Mouse (Mus musculus) forebrain, embryonic 11.5 days (tissue): ENCODE data around the gene Bmper. TPM values are rescaled to one million over a fixed set of nuclear protein-coding genes. Genes with fewer than 3 reads are reported as not detected.

ENCODE experiments used
- ATAC-seq: fragments of 200-750 bp; cut with Nextera tagmentation; replicated peaks from 2 replicates; pipeline ENCODE4 v1.8.0; 2017; ENCODE audit warnings: moderate TSS enrichment; ENCODE audit not compliant: low FRiP score
- DNase-seq: peaks from one replicate; pipeline ENCODE4 v3.0.0-alpha.2; 2017; ENCODE audit warnings: low spot score
- H3K27ac ChIP-seq: fragments of 300-500 bp; sonication (generic); 2 replicates; pipeline ENCODE4 v1.5.1; 2014; ENCODE audit warnings: low read depth, low read length
- H3K27me3 ChIP-seq: fragments of 300-500 bp; sonication (generic); 2 replicates; pipeline ENCODE4 v1.6.1; 2014; ENCODE audit warnings: mild to moderate bottlenecking, low read length, mixed read lengths; ENCODE audit not compliant: control insufficient read depth, insufficient read depth
- H3K36me3 ChIP-seq: fragments of 300-500 bp; sonication (generic); 2 replicates; pipeline ENCODE4 v1.6.1; 2014; ENCODE audit warnings: mild to moderate bottlenecking, low read length, moderate library complexity, mixed read lengths; ENCODE audit not compliant: control insufficient read depth, insufficient read depth
- H3K4me1 ChIP-seq: fragments of 300-500 bp; sonication (generic); replicated peaks from 2 replicates; pipeline ENCODE4 v1.6.1; 2014; ENCODE audit warnings: low read length, mixed read lengths; ENCODE audit not compliant: control insufficient read depth, insufficient read depth
- H3K4me2 ChIP-seq: fragments of 300-500 bp; sonication (generic); 2 replicates; pipeline ENCODE4 v1.6.1; 2014; ENCODE audit warnings: low read depth, mild to moderate bottlenecking, low read length, moderate library complexity, mixed read lengths; ENCODE audit not compliant: severe bottlenecking
- H3K4me3 ChIP-seq: fragments of 300-500 bp; sonication (generic); 2 replicates; pipeline ENCODE4 v1.5.1; 2014; ENCODE audit warnings: low read depth, low read length
- H3K9ac ChIP-seq: fragments of 300-500 bp; sonication (generic); 2 replicates; pipeline ENCODE4 v1.6.1; 2014; ENCODE audit warnings: low read length
- H3K9me3 ChIP-seq: fragments of 300-500 bp; sonication (generic); 2 replicates; pipeline ENCODE4 v1.6.1; 2016; ENCODE audit warnings: low read length, mixed read lengths; ENCODE audit not compliant: control insufficient read depth
- WGBS: fragments of 180-500 bp; shearing (Covaris S2); extraction: QIAGEN DNeasy Blood & Tissue Kit; methylation state at CpG from one replicate; pipeline ENCODE4 v1.1.7; 2014; 5-methylcytosine and 5-hydroxymethylcytosine counted together
- polyA plus RNA-seq: library from polyadenylated mRNA; unstranded; fragments of >200 nt; fragmentation: Nextera tagmentation; extraction: Ambion mirVana; gene quantifications from 2 replicates; pipeline ENCODE4 v1.2.1, GENCODE M21; 2014

The Bmper gene
- polyA plus RNA-seq, 1 experiment from 2014 or later = 8.5 TPM

GRCm38 (mm10) chr9:23242911-23243310 lies 20.0 kb downstream of the Bmper start:
- Histone ChIP-seq H3K4me1 (no peaks in the 10 kb centered on the region), H3K4me3 (no peak overlapping the region), H3K27ac (no peak overlapping the region), H3K9me3 (no peaks in the 10 kb centered on the region), H3K9ac (no peak overlapping the region), H3K36me3 (no peaks in the 10 kb centered on the region), H3K4me2 (no peak overlapping the region), H3K27me3 (no peaks in the 10 kb centered on the region)
- ATAC-seq (no peak), DNase-seq (no peak)
- WGBS = 89% methylated on average over 3 of the region's 3 CpGs

DNA sequence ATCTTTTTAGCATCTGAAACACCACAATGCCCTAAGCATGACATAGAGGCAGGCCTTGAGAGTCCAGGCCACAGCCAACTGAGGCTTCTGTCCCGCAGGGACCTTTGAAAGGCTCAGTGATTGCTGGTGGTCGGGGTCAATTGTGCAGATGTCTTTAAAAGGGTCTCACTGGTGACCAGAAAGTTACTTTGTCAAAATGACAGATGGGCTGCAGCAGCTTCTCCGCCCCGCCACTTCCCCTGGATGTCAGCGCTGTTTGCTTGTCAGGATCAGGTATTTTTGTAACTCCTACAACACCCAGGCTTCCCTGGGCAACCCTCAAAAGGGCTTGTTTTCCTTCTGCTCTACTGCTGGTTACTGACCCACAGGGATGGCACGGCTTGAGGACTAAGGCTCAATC lies 21.0 kb downstream of the Bmper start:
- Histone ChIP-seq H3K9me3 (no peaks in the 10 kb centered on the region), H3K9ac (no peak overlapping the region), H3K4me2 (no peak overlapping the region), H3K27me3 (no peaks in the 10 kb centered on the region), H3K4me1 (no peaks in the 10 kb centered on the region), H3K4me3 (no peak overlapping the region), H3K36me3 (no peaks in the 10 kb centered on the region), H3K27ac (no peak overlapping the region)
- no peak for ATAC-seq
- WGBS = 75% methylated on average over 6 of the region's 6 CpGs
- DNase-seq = no peak

DNA sequence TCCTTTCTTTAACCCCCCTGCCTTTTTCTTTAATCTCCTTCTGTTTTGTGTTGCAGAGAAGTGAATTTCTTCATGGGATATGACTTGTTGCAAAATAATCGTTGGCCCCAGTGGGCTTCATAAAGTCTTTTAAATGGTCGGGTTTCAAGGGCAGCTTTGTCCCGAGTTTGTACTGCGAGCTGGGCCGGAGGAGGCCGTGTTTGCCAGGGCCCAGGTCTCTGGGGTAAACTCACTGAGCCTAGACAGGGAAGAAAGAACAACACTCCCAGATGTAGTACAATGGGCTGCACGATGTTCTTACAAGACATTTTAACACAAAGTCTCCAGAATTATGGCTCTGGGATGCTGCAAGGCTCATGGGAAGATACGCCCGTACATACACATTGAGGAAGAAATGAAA lies 23.5 kb downstream of the Bmper start:
- ATAC-seq = no peak
- Histone ChIP-seq H3K9me3 (no peaks in the 10 kb centered on the region), H3K4me1 (no peaks in the 10 kb centered on the region), H3K36me3 (no peaks in the 10 kb centered on the region), H3K4me2 (no peak overlapping the region), H3K4me3 (no peak overlapping the region), H3K27ac (no peak overlapping the region), H3K9ac (no peak overlapping the region), H3K27me3 (no peaks in the 10 kb centered on the region)
- DNase-seq = no peak
- 86% methylated on average over 9 of the region's 9 CpGs for WGBS

- WGBS = 8% methylated on average over 5 of the region's 5 CpGs
- Histone ChIP-seq H3K27ac (no peak overlapping the region), H3K36me3 (no peaks in the 10 kb centered on the region), H3K9ac (no peak overlapping the region), H3K27me3 (no peaks in the 10 kb centered on the region), H3K4me1 (peaks cover 6% of the 10 kb centered on the region; the same call in 1 of the 2 replicates), H3K9me3 (no peaks in the 10 kb centered on the region), H3K4me2 (no peak overlapping the region), H3K4me3 (no peak overlapping the region)
- DNase-seq (peak; percentile 88), ATAC-seq (peak; percentile 84)
These were observed 27.1 kb downstream of the Bmper start for GRCm38 (mm10) chr9:23250026-23250425.

GRCm38 (mm10) chr9:23251001-23251400 lies 28.1 kb downstream of the Bmper start:
- DNase-seq = no peak
- Histone ChIP-seq H3K9ac (no peak overlapping the region), H3K27ac (no peak overlapping the region), H3K36me3 (no peaks in the 10 kb centered on the region), H3K4me3 (no peak overlapping the region), H3K9me3 (no peaks in the 10 kb centered on the region), H3K4me2 (no peak overlapping the region), H3K4me1 (peaks cover 6% of the 10 kb centered on the region; the same call in 1 of the 2 replicates), H3K27me3 (no peaks in the 10 kb centered on the region)
- no peak for ATAC-seq
- 84% methylated on average over 6 of the region's 6 CpGs for WGBS

DNA sequence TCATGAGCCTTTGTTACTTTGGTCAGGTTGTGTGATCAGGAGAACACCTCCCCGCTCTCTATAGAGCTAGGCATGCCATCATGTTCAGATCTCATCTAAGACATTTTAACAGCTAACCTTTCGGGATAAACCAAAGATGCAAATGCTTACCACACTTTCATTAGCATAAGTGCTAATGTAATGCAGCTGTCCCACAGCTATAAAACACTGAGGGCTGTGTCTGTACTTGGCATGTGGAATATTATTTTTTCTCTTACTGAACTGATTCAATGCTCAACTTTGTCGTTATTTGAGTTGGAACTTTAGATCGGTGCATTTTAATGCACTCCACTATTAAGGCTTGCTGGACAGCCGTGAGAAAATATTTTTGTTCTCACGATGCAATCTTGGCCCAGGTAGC lies 30.7 kb downstream of the Bmper start:
- no peaks in the 10 kb centered on the region for H3K36me3 ChIP-seq
- peaks cover 6% of the 10 kb centered on the region; the same call in 1 of the 2 replicates for H3K4me1 ChIP-seq
- H3K9me3 ChIP-seq = no peaks in the 10 kb centered on the region
- no peak overlapping the region for H3K4me2 ChIP-seq
- no peak overlapping the region for H3K27ac ChIP-seq
- no peaks in the 10 kb centered on the region for H3K27me3 ChIP-seq
- WGBS = 85% methylated on average over 6 of the region's 6 CpGs
- no peak overlapping the region for H3K9ac ChIP-seq
- H3K4me3 ChIP-seq = no peak overlapping the region
- no peak for ATAC-seq
- no peak for DNase-seq

DNA sequence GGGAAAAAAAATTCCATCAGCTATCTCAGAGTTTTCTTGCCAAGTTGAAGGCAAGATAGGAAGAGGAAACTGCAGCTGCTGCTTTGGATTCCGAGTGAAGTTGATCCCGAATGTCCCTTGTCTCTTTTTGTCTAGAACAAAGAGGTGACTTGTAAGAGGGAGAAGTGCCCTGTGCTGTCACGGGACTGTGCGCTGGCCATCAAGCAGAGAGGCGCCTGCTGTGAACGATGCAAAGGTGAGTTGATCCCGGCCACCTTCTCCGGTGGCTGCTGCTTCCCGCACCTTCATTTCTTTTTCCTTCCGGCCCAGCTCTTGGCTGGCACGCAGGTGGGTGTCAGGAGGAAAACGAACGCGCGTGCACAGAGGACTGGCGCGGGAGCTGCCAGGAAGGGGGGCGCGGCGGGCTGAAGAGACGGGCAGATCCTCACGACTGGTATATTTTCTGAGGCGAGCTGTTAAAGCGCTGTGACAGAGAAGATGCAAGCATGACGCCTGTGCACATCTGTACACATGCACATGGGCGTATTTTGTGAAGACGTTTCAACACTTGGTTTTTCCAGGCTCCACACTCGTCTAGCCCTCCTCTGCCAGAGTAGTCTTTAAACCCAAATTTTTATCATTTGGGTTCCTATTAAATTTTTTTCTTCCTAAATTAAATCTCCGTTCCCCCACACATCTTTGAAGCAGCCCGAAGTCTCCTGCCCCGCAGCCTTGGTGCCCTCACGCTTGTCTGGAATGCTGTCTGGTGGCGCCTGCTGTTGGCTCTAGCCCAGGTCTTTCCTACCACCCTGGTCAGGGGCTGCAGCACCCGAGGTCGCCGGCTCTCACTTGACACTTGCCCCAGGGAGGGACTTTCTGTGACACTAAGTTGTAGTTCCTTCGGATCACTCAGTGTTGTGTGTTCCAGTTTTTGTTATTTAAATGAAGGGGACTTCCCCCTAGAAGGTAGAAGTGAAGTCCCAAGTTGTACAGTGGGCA lies 31.6 kb downstream of the Bmper start:
- 32% methylated on average over 37 of the region's 37 CpGs for WGBS

GRCm38 (mm10) chr9:23255841-23256240 lies 33.0 kb downstream of the Bmper start:
- no peaks in the 10 kb centered on the region for H3K27me3 ChIP-seq
- no peak overlapping the region for H3K9ac ChIP-seq
- ATAC-seq (no peak), DNase-seq (no peak)
- H3K4me3 ChIP-seq = no peak overlapping the region
- no peak overlapping the region for H3K27ac ChIP-seq
- peaks cover 6% of the 10 kb centered on the region; the same call in 1 of the 2 replicates for H3K4me1 ChIP-seq
- H3K36me3 ChIP-seq = no peaks in the 10 kb centered on the region
- H3K9me3 ChIP-seq = peaks cover 4% of the 10 kb centered on the region; the same call in 1 of the 2 replicates
- 88% methylated on average over 2 of the region's 2 CpGs for WGBS
- H3K4me2 ChIP-seq = no peak overlapping the region

More for the DNA sequence above, 31.6 kb downstream of the Bmper start:
- DNase-seq (no peak), ATAC-seq (no peak)
- Histone ChIP-seq H3K4me1 (peaks cover 6% of the 10 kb centered on the region; the same call in 1 of the 2 replicates), H3K27me3 (no peaks in the 10 kb centered on the region), H3K4me2 (peak overlapping the region; percentile 42; the same call in 1 of the 2 replicates), H3K36me3 (no peaks in the 10 kb centered on the region), H3K9me3 (peaks cover 4% of the 10 kb centered on the region; the same call in 1 of the 2 replicates), H3K9ac (0 out of 2 replicates have a peak overlapping the region, but pooled peaks have one; percentile 12), H3K4me3 (peak overlapping the region; percentile 16; the same call in 1 of the 2 replicates), H3K27ac (no peak overlapping the region)
